Mouse (Mus musculus): Measurements from ENCODE around the gene Zc3h13. TPM values are rescaled to one million over a fixed set of nuclear protein-coding genes. Genes with fewer than 3 reads are reported as not detected.

Zc3h13 gene
- polyA plus RNA-seq, 1 experiment from 2014 or later = 37.1 TPM

Small RNAs within 50 kb of the gene (microRNA-seq; reads per million reads assigned to microRNA genes)
- gene Gm44482 = not detected

Other genes with a start within 250 kb of the Zc3h13 start
- gene Lrrc63, start 153.5 kb upstream of the Zc3h13 start, polyA plus RNA-seq (2016; fragmentation: Nextera tagmentation; extraction: Ambion mirVana) = 0.13 TPM in 1 of 2 replicates, not detected in the other
- 20.7 and 25.5 TPM in 2 replicates for gene Lcp1, start 153.3 kb upstream of the Zc3h13 start, polyA plus RNA-seq (2016; fragmentation: Nextera tagmentation; extraction: Ambion mirVana)
- gene Cpb2, start 42.1 kb upstream of the Zc3h13 start, polyA plus RNA-seq (2016; fragmentation: Nextera tagmentation; extraction: Ambion mirVana) = not detected in 2 replicates
- gene Siah3, start 171.6 kb downstream of the Zc3h13 start, polyA plus RNA-seq (2016; fragmentation: Nextera tagmentation; extraction: Ambion mirVana) = 0.06 and 0.15 TPM in 2 replicates